Mouse (Mus musculus) intestine, embryonic 14.5 days (tissue): ENCODE results near the gene Mitf. TPM values are rescaled to one million over a fixed set of nuclear protein-coding genes. Genes with fewer than 3 reads are reported as not detected.

Source experiments
- ATAC-seq: fragments of 200-750 bp; cut with Nextera tagmentation; replicated peaks from 2 replicates; pipeline ENCODE4 v1.8.0; 2017; ENCODE audit warnings: low read depth, moderate number of reproducible peaks, moderate TSS enrichment, moderate library complexity; ENCODE audit not compliant: low FRiP score, low TSS enrichment
- DNase-seq: peaks from one replicate; pipeline ENCODE4 v3.0.0-alpha.2; 2018; ENCODE audit warnings: low spot score
- H3K27ac ChIP-seq: fragments of 300-500 bp; sonication (generic); 2 replicates; pipeline ENCODE4 v1.5.1; 2014; ENCODE audit warnings: low read depth, mild to moderate bottlenecking, control low read depth
- H3K27me3 ChIP-seq: fragments of 300-500 bp; sonication (generic); replicated peaks from 2 replicates; pipeline ENCODE4 v1.6.1; 2014; ENCODE audit warnings: low read length, control low read depth; ENCODE audit not compliant: control insufficient read depth, insufficient read depth
- H3K36me3 ChIP-seq: fragments of 300-500 bp; sonication (generic); 2 replicates; pipeline ENCODE4 v1.6.1; 2014; ENCODE audit warnings: low read length, control low read depth; ENCODE audit not compliant: control insufficient read depth, insufficient read depth
- H3K4me1 ChIP-seq: fragments of 300-500 bp; sonication (generic); replicated peaks from 2 replicates; pipeline ENCODE4 v1.6.1; 2014; ENCODE audit warnings: low read length, control low read depth, mixed read lengths; ENCODE audit not compliant: control insufficient read depth, insufficient read depth
- H3K4me2 ChIP-seq: fragments of 300-500 bp; sonication (generic); 2 replicates; pipeline ENCODE4 v1.6.1; 2014; ENCODE audit warnings: low read length
- H3K4me3 ChIP-seq: fragments of 300-500 bp; sonication (generic); 2 replicates; pipeline ENCODE4 v1.5.1; 2014; ENCODE audit warnings: low read depth, low read length, control low read depth, mixed read lengths
- H3K9ac ChIP-seq: fragments of 300-500 bp; sonication (generic); 2 replicates; pipeline ENCODE4 v1.6.1; 2014; ENCODE audit warnings: mild to moderate bottlenecking, low read length
- H3K9me3 ChIP-seq: fragments of 300-500 bp; sonication (generic); 2 replicates; pipeline ENCODE4 v1.6.1; 2016; ENCODE audit warnings: low read length, control low read depth; ENCODE audit not compliant: control insufficient read depth
- WGBS: fragments of 180-500 bp; shearing (Covaris S2); extraction: QIAGEN DNeasy Blood & Tissue Kit; methylation state at CpG from one replicate; pipeline ENCODE4 v1.1.7; 2014; 5-methylcytosine and 5-hydroxymethylcytosine counted together
- polyA plus RNA-seq: library from polyadenylated mRNA; unstranded; fragments of >200 nt; fragmentation: Nextera tagmentation; extraction: Ambion mirVana; gene quantifications from 2 replicates; pipeline ENCODE4 v1.2.1, GENCODE M21; 2014

Mitf gene
- polyA plus RNA-seq, 1 experiment from 2014 or later: 1.3 TPM

DNA sequence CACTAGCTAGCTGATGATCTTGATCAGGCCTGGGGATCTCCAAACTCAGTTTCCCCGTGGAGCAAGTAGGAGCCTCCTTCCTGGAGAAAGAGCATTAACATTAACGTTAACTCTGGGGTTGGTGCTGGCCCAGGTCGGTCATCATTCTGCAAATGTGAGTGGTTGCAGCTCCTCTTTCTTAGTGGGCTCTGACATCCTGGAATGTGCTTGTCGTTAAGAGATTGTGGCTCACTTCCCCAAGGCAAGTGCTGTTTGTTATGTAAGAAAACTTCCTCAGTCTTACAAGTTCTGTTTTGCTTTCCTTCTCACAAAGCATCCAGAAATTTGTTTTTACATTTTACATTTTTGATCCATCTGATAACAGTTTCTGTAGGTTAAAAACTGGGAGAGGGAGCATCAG, 7.3 kb downstream of the Mitf start:
- H3K36me3 ChIP-seq: no peaks in the 10 kb centered on the region
- no peaks in the 10 kb centered on the region for H3K9me3 ChIP-seq
- DNase-seq (no peak), ATAC-seq (no peak)
- no peaks in the 10 kb centered on the region for H3K4me1 ChIP-seq
- H3K4me2 ChIP-seq: no peak overlapping the region
- no peaks in the 10 kb centered on the region for H3K27me3 ChIP-seq
- no peak overlapping the region for H3K4me3 ChIP-seq
- no peak overlapping the region for H3K9ac ChIP-seq
- H3K27ac ChIP-seq: no peak overlapping the region
- 42% methylated on average over 4 of the region's 4 CpGs for WGBS

DNA sequence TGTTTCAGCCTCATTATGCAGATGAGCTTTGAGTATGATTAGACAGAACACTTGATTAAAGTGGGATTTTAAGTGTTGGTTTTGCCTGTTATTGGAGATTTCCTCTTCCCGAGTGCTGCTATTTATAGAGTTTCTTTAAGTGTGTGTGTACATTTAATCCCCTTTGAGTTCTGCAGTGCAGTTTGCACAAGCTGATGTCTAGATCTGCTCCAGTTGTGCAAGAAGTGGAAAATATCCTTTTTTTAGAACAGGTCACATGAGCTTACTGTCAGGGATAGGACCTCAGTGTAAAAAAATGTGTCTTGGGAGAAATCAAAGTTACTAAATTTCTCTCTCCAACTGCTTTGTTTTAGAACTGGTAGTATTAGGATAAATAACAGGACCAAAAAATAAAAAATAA, 8.9 kb downstream of the Mitf start:
- H3K27me3 ChIP-seq: no peaks in the 10 kb centered on the region
- no peaks in the 10 kb centered on the region for H3K4me1 ChIP-seq
- 24% methylated on average over 1 of the region's 1 CpGs for WGBS
- H3K9me3 ChIP-seq: no peaks in the 10 kb centered on the region
- H3K4me3 ChIP-seq: no peak overlapping the region
- H3K36me3 ChIP-seq: no peaks in the 10 kb centered on the region
- no peak overlapping the region for H3K27ac ChIP-seq
- DNase-seq: no peak
- no peak for ATAC-seq
- no peak overlapping the region for H3K4me2 ChIP-seq
- no peak overlapping the region for H3K9ac ChIP-seq

DNA sequence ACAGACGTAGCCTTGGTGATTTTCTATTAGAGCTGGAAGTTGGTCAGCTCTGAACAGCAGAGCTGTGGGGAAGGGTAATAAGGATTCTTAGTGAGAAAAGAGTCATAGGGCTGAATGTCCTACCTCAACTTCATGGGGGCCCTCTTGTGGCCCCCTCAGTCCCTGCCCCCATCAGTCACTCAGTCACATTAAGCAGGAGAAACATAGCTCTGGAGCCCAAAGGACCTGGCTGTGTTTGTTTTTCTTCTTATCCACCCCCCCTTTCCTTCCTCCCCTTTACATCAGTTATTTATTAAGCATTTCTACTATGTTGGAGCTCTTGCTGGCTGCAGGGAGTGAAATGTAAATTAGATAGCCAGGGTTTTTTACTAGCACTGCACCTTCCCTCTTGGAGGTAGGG, 10.0 kb downstream of the Mitf start:
- ATAC-seq (no peak), DNase-seq (no peak)
- H3K36me3 ChIP-seq: no peaks in the 10 kb centered on the region
- no peaks in the 10 kb centered on the region for H3K4me1 ChIP-seq
- WGBS: 86% methylated on average over 1 of the region's 1 CpGs
- no peak overlapping the region for H3K4me3 ChIP-seq
- H3K27ac ChIP-seq: no peak overlapping the region
- no peak overlapping the region for H3K4me2 ChIP-seq
- H3K9ac ChIP-seq: no peak overlapping the region
- H3K27me3 ChIP-seq: no peaks in the 10 kb centered on the region
- no peaks in the 10 kb centered on the region for H3K9me3 ChIP-seq

DNA sequence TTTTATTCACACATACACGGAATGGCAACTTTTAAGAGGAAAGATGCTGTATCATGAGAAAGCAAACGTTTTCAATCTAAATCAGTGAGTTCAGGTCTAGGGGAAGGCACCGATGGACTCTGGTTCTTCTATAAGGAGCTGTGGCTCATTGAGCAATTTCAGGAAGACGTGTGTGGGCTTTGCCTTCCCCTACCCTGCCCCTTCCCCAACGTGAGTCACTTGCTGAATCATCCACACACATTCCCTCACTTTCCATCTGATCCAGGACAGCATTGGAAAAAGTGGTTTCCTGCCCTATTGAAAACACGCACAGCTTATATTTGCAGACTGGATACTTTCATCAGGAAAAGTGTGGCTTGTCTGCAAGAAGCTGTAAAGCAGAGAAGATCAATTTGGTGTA, 11.3 kb downstream of the Mitf start:
- Histone ChIP-seq H3K27me3 (no peaks in the 10 kb centered on the region), H3K4me2 (no peak overlapping the region)
- ATAC-seq: no peak

DNA sequence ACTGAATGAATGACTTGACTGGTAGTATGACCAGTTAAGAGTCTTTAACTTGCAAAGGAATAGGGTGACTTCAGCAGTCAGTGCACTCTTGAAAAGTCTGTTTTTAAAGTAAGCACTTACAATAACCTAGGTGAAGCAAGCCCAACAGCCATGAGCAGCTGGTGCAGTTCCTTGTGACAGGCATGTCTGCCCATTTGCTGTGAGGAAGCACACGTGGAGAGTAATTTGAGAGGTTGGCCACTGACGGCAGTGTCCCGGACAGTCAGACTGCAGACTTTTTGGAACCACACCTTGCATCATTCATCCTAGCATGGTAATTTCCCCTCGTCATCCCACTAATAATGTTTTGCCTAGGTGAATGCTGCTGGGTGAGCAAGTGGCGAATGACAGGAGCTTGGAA, 12.1 kb downstream of the Mitf start:
- Histone ChIP-seq H3K4me3 (no peak overlapping the region), H3K4me2 (no peak overlapping the region), H3K27ac (no peak overlapping the region), H3K9me3 (no peaks in the 10 kb centered on the region), H3K4me1 (no peaks in the 10 kb centered on the region), H3K36me3 (no peaks in the 10 kb centered on the region), H3K9ac (no peak overlapping the region), H3K27me3 (no peaks in the 10 kb centered on the region)
- WGBS: 64% methylated on average over 5 of the region's 5 CpGs
- DNase-seq (no peak), ATAC-seq (no peak)

More for the DNA sequence above, 11.3 kb downstream of the Mitf start:
- DNase-seq: no peak
- Histone ChIP-seq H3K9ac (no peak overlapping the region), H3K9me3 (no peaks in the 10 kb centered on the region), H3K36me3 (no peaks in the 10 kb centered on the region), H3K4me3 (no peak overlapping the region), H3K27ac (no peak overlapping the region), H3K4me1 (no peaks in the 10 kb centered on the region)
- 51% methylated on average over 6 of the region's 6 CpGs for WGBS

DNA sequence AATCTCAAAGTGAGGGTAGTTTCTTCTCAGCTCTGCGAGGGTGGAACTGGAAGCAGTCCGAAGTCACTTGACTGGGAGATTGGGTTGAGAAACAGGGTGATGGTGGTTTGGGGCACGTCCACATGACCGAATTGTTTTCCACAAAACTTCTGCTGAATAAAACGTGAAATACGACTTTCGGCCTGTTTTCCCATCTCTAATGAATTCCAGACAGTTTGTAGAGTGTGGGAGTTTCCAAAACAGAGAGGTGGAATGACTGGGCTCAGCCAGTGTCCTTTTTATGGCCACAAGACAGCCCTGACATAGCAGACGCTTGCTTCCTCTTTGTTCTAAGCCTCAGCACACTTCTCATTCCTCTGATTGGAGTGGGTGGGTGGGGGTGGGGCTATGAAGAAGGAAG, 13.7 kb downstream of the Mitf start:
- H3K27ac ChIP-seq: no peak overlapping the region
- H3K27me3 ChIP-seq: no peaks in the 10 kb centered on the region
- DNase-seq (no peak), ATAC-seq (no peak)
- H3K9ac ChIP-seq: no peak overlapping the region
- H3K9me3 ChIP-seq: no peaks in the 10 kb centered on the region
- H3K36me3 ChIP-seq: no peaks in the 10 kb centered on the region
- WGBS: 82% methylated on average over 8 of the region's 8 CpGs
- no peak overlapping the region for H3K4me3 ChIP-seq
- H3K4me2 ChIP-seq: no peak overlapping the region
- no peaks in the 10 kb centered on the region for H3K4me1 ChIP-seq

DNA sequence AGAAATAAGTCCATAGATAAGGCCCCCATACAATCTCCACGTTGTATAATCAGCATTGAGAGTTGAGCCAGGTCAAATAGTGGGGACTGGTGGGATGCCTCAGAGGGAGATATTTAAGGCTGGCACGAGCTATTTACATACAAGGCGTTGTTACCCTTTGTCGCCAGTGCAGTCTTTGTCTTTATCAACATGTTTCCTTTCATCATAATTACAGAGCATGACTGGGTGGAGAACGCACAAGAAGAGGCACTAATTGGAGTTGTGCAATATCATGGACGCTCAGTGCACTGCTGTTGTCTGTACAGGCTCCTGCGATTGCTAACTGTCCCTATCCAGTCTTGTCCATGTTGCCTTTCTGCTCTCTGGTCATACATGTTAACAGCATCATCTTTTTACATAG, 15.0 kb downstream of the Mitf start:
- Histone ChIP-seq H3K9me3 (no peaks in the 10 kb centered on the region), H3K27ac (no peak overlapping the region), H3K4me1 (no peaks in the 10 kb centered on the region), H3K4me2 (no peak overlapping the region), H3K36me3 (no peaks in the 10 kb centered on the region), H3K4me3 (no peak overlapping the region), H3K9ac (no peak overlapping the region), H3K27me3 (no peaks in the 10 kb centered on the region)
- ATAC-seq (no peak), DNase-seq (no peak)
- 91% methylated on average over 7 of the region's 7 CpGs for WGBS

DNA sequence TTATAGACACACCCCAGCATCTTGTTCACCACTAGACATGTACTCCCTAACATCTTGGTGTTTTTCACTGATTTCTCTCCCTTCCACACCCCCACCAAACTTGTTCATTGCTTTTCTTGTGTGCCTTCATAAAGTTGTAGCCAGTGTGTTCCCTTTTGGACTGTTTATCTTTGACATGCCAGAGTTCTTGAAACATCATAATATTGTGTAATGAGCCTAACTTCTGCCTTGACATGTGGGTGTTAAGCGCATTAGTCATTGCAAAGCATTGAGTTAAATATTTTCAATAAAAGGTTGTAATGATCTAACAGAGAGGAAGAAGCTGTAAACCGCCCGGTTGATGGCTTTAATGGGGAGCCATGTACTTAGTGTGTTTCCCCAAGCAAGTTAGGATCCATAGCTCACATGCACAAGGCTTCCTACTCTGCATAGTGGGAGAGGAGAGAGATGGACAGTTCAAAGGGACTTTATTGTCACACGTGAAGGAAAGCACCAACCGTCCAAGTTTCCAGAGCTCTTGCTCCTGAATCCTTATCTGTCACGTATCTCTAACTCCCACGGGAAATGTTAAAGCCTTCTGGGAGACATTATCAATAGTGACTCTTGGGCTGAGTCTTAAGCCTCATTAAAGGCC, 19.9 kb downstream of the Mitf start:
- H3K27ac ChIP-seq: no peak overlapping the region
- H3K9ac ChIP-seq: no peak overlapping the region
- no peak overlapping the region for H3K4me3 ChIP-seq
- DNase-seq: no peak
- no peaks in the 10 kb centered on the region for H3K27me3 ChIP-seq
- 77% methylated on average over 7 of the region's 7 CpGs for WGBS
- no peak for ATAC-seq
- no peaks in the 10 kb centered on the region for H3K9me3 ChIP-seq
- no peaks in the 10 kb centered on the region for H3K36me3 ChIP-seq
- no peaks in the 10 kb centered on the region for H3K4me1 ChIP-seq
- H3K4me2 ChIP-seq: no peak overlapping the region

DNA sequence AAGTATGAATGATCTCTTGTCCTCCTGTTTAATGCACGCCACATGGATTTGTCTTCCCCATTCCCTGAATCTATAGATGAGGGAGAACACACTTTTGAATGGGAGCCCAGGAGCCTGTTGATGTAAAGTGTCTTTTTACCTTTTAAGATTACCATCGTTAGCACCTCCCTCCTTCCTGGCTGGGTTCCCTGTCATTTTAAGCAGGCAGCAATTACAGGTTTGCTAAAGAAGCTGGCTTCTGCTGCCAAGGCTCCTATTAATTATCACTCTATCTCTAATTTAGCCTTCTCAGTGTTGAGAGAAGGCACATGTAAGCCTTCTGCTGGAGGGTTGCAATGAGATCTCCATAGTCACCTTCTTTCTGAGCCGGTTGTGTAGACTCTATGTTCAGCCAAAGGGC, 21.2 kb downstream of the Mitf start:
- WGBS: 80% methylated on average over 3 of the region's 3 CpGs
- Histone ChIP-seq H3K4me2 (no peak overlapping the region), H3K9ac (no peak overlapping the region), H3K4me1 (no peaks in the 10 kb centered on the region), H3K36me3 (no peaks in the 10 kb centered on the region), H3K4me3 (no peak overlapping the region), H3K27ac (no peak overlapping the region), H3K9me3 (no peaks in the 10 kb centered on the region), H3K27me3 (no peaks in the 10 kb centered on the region)
- ATAC-seq: no peak
- DNase-seq: no peak
